Mouse (Mus musculus) heart, postnatal 10 days (tissue): Measurements from ENCODE around the gene Acat3. TPM values are rescaled to one million over a fixed set of nuclear protein-coding genes. Genes with fewer than 3 reads are reported as not detected.
A peak's percentile ranks its signal among the peaks of the same experiment; 100 is the strongest.
"Not testable (repeated sequence)": the region's sequence is repeated elsewhere in the genome, so short reads cannot be mapped to it uniquely, and the experiment has no call there.

ENCODE experiments used
- DNase-seq, 2 experiments: peaks; one replicate each; pipeline ENCODE4 v3.0.0; 2021
- intact Hi-C: fragments of 180-260 bp; cut with DNase I; formaldehyde crosslinking; loops from one replicate; pipeline ENCODE4 v1.15.1; 2025
- total RNA-seq, 2 experiments: library from RNA; stranded (reverse); gene quantifications; 2 replicates each; pipeline ENCODE4 v1.2.3; 2021

Gene Acat3
- total RNA-seq, 2 experiments from 2014 or later: not detected

DNA sequence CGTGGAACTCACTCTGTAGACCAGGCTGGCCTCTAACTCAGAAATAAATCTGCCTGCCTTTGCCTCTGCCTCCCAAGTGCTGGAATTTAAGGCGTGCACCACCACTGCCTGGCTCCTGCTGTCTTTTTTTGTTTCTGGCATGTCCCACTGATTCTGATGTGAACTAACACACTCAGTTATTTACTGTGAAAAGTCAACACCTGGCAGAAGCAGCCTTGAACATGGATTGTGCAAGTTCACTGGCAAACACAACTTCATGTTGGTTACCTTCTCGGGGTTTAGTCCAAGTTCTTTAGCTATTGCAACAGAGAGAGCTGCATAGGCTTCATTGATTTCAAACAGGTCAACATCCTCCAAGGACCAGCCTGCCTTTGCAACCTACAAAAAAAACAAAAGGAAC, 15.4 kb downstream of the Acat3 start:
- intact Hi-C loops: no loop called here
- DNase-seq: no peak

DNA sequence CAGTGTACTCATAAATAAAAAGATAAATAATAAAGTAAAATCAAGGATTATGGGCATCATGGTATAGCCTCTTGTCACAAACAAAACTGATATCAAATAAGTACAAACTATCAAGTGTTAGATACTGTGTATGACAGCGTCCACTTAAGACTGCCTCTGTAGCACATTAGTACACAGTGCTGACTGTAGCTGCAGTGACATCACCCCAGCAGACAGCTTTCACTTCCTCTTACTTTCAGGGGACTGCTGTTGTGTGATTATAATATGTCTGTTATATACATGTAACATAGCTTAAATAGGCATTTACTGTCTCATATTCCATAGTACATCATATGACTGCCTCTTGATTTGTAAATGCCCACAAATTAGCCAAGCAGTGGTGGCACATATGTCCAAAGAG, 19.3 kb downstream of the Acat3 start:
- intact Hi-C loops: no loop called here

DNA sequence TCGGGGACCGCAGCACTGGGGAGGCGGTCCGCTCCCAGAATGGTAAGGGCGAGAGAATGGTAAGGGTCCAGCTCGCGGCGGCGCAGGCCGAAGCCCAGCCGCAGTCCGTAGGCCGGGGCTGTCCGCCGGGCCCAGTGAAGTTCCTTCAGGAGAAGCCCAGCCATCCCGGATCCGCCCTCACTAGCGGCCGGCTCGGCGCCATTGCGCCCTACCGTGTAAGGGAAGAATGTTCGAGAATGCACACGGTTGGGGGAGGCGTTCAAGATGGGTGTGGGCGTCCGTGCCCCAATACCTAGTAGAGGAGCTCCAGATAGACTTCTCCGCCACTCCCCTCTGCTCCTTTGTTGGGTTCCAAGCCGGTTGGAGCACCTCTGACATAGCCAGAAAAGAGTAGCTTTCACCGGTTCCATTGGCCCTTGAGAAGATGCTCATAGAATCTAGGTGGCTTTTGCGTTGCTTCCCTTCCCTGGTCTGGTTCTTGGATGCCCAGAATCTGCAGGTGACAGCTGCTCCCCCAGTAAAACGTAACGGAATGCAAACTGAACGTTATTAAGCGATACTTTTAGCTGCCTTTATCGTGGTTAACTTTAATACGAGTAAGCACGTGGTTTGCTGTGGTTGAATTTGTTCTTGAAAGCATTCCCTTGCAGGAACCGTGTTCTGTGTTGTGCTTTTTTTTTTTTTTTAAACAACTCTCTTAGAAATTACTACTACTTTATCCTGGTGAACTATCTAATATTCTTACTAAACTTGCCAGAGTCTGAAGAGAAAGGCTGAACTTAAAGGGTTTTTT, 23.6 kb downstream of the Acat3 start:
- intact Hi-C loops: loop anchor here (1.0 to 5.0 kb wide), 3 partner anchors 46 to 91 kb away; partner anchors contain the start of genes Acat2 and Wtap
- DNase-seq: no peak

More for the DNA sequence above, 19.3 kb downstream of the Acat3 start:
- no peak for DNase-seq

DNA sequence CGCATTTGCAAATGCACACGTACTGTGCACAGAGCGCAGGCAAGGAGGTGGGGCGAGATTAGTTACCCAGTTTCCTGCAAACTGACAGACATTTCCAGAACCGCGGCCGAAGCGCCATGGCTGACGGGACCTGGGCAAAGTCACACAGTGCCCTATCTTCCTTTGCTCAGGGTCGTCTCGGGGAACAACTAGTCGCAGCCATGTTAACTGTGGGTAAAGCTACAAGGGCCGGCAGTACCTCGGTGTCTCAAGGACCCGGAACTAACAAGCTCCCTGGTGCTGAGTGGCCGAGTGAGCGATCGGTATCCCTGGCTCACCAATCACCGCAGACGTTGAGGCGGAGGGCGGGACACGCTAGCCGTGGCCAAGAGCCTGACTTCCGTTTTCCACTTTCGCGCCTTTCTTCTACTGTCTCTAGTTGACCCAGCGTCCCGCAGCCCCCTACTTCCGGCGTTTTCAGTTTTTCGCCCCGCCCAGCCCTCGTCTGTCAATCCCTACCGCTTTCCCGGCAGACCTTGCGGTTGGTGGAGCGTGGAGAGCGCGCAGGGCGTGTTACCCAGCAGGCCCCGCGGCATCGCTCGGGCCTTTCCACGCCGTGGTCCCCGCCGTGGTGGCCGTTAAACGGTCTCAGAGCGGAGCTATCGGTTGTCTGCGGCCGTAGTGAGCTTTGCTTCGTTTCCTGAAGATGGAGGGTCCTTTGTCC, 24.4 kb downstream of the Acat3 start, which contains the start of gene Mrpl18:
Gene Mrpl18 (minus strand): TSS at position 465 of the 703 bp plus-strand sequence.
- intact Hi-C loops: loop anchor here (1.0 to 5.0 kb wide), 4 partner anchors 35 to 91 kb away; partner anchors contain the start of genes Acat2 and Wtap
- peak; percentile 100 for DNase-seq

DNA sequence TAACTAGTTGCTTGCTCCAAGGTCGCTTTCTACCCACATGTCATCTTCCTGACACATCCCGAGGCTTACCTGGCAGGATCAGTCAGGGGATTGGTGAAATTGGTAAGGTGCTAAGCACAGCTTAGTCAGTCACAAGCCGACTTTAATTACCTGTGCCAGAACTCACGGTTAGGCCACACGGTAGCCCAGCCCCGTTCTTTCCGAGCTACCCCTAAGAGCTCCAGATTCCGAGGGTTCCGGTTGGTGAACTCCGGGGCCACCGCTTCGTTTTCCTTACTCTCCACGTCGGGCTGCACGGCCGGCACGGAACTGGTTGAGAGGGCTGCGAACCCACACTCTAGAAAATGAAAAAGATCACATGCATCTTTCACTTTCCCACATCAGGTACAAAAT, 24.9 kb downstream of the Acat3 start, which contains the start of gene Tcp1:
Gene Tcp1 (plus strand): TSS at position 214 of the 393 bp plus-strand sequence.
- intact Hi-C loops: loop anchor here (2.0 to 5.0 kb wide), 3 partner anchors 35 to 77 kb away; partner anchors contain the start of genes Acat2 and Wtap
- no peak for DNase-seq

DNA sequence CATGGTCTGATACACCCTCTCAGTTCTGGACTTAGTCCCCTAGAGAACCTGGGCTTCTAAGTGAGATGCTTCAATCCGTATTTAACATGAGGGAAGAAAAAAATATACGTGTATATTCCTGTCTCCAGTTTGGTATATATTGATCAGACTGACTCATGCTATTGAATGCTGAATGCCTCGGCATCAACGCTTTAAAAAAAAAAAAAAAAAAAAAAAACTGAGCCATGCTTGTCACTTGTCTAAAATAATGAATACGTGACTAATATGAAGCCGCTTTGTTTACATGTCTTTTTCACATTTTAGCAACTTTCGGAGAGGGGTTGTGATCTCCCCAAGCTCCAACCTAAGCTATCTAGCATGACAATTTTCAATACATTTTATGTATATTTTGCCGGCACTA, 30.0 kb downstream of the Acat3 start:
- no peak for DNase-seq
- intact Hi-C loops: no loop called here

DNA sequence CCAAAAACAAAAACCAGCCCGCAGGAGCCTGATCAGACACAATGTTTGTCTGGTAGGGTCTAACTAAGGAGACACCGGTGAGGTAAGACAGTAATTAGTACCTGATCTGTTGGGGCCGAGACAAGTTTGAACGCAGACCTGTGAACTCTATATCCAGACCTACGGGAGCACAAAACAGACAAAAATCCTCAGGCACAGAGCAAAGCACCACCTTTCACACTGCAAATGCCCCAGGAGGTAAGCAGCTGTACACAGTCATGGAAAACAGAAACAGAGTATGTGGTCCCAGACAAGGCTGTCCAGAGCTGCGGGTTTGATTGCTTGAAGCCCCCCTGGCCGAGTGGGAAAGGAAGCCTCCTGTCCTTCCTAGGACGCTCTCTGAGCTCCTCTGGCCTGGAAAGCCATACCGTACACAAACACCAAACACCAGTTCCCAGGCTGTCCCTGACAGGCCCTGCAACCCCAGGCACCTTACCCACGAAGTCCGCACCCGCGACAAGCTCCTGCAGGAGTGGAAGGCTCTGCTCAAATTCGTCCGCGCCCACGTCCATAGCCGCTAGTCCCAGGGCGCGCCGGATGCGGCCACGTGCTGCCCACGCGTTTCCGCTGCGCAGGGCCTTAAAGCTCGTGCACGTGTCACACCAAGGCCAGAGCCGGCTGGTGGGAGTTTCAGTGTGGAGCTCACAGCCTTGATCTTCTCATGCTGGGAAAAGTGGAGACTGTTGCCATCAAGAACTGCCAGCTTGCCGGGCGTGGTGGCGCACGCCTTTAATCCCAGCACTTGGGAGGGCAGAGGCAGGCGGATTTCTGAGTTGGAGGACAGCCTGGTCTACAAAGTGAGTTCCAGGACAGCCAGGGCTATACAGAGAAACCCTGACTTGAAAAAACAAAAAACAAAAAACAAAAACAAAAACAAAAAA, 30.8 kb downstream of the Acat3 start, which contains the start of gene Pnldc1:
Gene Pnldc1 (minus strand): TSS at position 870 of the 920 bp plus-strand sequence.
- no peak for DNase-seq
- intact Hi-C loops: no loop called here

DNA sequence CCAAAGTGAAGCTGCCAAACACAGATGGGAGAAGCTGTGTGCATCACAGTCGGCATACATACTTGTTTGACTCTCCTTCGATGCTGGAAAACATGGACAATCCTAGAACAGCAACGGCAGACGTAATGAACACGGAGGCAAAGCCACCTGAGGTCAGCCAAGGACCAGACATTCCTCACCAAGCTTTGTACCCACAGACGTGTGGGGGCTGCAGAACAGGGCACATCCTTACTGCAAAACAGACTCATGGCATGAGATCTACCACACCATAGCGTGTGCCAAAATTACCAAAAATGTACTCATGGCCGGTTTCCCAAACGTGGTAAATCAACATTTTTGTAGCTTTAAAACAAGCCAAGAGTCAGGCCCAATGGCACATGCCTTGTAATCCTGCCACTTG, 34.0 kb downstream of the Acat3 start:
- DNase-seq: no peak
- intact Hi-C loops: no loop called here

DNA sequence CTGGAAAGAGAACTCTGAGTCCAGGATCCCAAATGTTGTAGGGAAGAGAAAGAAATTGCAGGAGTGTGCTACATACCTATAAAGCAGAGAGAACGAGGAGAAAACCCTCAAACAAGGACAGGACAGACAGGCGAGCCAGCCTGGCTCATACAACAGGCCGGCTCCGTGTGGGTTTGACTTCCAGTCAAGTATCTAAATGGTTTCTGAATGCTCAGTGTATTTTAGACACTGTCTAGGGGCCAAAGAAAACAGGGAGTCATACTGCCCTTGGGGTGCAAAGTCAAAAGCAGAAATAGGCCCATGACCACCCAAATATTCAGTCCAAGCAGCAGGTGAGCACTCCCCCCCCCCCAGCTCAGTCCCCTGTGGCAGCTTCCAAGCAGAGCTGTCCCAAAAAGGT, 34.6 kb downstream of the Acat3 start:
- DNase-seq: no peak
- intact Hi-C loops: no loop called here

DNA sequence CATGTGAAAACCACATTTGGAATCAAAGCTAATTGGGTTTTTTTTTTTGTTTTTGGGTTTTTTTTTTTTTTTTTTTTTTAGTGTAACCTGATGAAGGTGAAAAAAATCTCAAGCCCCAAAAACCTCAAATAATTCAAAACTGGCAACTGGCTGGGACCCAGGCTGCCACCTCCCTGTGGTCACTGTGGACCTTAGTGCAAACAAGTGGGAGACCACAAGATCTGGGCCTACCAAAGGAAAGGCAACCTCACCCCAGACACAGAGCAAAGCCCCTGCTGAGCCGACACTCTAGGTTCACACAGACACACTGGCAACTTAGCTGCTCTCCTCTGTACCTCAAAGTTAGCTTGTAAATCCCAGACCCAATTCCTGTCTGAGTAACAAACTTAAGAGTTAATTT, 36.1 kb downstream of the Acat3 start:
- intact Hi-C loops: no loop called here
- no peak for DNase-seq

DNA sequence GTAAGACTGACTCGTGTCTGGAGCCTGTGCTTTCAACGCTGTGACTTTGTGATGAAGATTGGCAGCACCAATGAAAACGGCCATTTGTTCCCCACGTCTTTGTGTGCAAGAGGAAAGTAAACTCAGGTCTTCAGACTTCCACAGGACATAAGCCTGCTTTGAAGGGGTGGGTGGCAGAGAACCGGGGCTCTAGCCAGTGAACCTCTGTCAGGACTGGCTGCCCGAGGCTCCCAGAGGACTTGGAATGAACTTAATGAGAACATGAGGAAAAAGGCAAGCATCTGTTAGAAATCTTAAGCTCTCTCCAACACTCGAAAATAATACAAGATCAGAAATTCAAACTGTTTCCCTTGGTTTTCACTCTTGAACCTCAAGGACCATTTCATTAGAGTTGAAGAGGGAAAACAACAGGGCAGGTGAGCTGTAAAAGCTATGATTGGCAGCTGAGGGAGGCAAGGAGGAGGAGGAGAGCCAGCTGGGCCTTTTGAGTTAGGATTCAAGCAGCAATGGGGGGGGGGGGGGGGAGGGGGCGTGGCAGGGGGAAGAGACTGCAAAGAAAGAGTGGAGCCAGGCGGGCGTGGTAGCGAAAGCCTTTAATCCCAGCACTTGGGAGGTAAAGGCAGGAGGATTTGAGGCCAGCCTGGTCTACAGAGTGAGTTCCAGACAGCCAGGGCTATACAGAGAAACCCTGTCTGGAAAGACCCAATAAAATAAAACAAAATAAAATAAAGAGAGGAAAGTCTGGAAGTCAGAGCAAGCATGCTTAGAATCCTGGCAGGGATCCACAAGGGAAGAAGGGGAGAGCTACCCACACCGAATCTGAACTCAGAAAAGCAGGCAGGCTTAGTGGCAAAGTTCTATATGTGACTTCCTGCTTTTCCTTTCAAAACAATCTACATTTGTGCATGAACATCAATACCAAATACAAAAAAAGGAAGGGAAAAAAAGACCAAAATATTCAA, 36.7 kb downstream of the Acat3 start:
- intact Hi-C loops: no loop called here
- DNase-seq: no peak

DNA sequence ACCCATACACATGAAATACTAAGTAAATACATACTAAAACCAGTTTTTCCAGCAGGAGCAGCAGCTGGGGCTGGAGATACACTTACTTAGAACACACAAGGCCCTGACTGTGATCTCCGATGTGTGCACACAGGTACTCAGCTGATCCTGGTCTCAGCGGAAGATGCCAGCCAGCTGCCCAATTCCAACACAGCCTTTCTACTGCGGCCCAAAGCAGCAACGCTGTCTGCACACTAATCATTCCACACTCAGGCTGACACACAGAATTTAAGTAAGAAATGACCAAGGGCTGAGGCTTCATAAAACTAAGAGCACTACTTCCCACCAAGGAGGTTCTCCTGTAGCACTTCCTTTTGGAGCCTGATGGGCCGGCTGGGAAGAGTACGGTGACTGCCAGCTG, 38.1 kb downstream of the Acat3 start:
- intact Hi-C loops: no loop called here
- no peak for DNase-seq

DNA sequence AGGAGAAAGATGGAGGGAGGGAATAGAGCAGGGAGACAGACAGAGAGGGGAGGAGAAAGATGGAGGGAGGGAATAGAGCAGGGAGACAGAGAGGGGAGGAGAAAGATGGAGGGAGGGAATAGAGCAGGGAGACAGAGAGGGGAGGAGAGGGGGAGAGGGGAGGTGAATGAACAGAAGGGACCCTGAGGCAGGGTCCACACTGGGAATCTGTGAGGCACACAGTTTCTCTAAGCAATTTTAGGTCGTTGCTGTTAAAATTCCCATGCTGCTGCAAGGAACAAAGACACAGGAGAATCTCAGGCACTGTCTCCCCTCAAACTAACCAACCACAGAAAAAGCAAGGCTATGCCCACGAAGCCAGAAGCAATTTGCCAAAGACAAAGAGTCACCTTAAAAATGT, 41.8 kb downstream of the Acat3 start:
- intact Hi-C loops, DNase-seq: not testable (repeated sequence)

DNA sequence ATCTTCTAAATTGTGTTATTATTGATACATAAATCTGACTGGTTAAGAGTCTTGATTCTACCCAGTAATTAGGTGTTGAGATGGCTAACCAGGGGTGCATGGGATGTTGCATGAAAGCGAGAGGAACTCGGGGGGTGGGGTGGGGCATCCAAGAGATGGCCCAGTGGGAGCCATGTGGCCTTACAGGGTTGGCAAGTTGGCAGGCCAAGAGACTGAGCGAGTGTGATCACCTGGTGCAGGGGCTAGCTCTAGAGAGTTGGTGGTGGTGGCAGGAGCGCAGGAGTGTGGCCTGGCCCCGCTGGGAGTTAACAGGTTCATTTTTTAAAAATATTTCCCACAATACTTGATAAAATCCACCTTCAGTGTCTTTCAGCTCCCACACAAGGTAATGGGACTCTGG, 42.7 kb downstream of the Acat3 start:
- intact Hi-C loops: no loop called here
- no peak for DNase-seq

DNA sequence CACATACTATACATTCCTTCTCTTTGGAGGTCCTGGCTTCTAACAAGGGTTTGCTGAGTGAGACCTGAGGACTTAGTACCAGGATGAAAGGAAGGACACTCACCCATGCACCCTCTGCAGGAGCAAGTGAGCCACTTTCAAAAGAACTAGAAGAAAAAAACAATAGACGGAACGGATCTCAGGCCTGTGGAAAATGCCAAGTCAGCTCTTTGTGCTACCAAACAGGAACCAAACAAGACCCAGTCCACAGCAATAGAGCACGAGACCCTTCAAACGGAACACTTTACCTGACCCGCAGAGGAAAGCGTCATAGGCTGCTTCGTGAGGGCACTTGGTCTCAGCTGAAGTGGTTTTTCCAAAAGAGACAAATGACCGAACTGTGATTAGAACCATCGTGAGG, 48.4 kb downstream of the Acat3 start:
- no peak for DNase-seq
- intact Hi-C loops: no loop called here

DNA sequence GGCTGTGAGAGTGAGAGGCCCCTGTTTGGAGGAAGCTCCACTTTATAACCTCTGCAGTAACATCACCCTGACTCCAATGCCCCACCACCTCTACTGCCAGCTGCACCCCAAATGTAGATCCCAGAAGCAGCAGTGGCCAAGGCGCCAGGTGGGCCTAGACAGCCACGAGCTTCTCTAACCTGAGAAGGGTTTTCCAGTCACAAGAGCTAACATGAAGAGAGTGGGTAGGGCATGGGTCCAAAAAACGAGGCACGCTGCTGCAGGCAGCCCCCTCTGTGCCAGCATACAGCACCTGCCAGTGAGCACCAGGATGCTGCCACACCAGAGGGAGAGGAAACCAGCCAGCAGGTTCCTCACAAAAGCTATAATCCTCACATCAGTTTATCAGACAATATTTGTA, 49.3 kb downstream of the Acat3 start:
- intact Hi-C loops: no loop called here

DNA sequence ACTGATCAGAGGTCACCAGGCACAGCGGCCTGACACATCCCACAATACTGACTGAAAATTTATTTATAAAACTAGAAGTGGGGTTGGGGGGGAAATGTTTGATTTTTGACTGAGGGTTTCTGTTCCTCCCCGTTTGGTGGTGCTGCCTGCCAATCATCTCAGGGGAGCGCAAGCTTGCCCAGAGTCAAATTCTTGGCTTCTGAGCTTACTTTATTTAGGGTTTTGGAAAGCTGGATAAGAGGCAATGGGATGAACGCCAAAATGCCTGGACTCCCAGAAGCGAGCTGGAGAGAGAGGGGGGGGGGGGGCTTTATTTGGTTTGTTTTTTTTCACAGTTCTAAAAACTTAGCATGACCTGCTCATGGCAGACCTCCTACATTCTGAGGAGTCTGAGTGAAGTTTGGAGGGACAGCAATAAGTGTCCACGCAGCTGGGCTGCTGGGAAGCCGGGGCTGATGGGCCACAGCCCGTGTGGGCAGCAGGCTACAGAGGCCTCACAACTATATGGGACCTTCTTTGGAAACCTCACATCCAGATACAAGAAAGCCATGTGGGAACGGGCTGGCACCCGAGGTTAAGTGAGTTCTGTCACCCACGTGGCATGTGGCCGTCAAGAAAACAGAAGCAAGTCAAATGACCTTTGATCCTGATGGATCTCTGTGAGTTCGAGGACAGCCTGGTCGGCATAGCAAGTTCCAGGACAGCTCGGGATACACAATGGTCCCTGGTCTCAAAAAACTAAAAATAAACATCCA, 53.2 kb downstream of the Acat3 start:
- peak; percentile 75 to 79 for DNase-seq
- intact Hi-C loops: no loop called here

More for the DNA sequence above, 49.3 kb downstream of the Acat3 start:
- DNase-seq: no peak

DNA sequence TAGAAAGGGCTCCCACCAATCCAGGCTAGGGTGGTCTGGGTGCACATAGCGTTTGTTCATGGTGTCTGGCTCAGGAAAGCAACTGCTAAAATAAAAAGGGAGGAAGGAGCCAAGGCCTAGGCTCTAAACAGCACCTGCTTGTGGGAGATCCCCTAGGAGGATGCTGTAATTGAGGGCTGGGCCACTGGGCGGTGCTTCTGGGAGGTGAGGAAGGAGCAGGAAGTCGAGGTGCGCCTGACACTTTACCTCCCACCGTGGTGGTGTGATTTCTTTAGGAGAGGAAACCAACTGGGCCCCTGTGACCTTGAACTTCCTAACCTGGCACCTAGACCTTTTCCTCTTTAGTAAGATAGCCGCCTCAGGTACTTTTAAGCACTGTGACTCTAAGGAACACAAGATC, 53.8 kb downstream of the Acat3 start:
- DNase-seq: peak; percentile 18 to 41
- intact Hi-C loops: no loop called here

DNA sequence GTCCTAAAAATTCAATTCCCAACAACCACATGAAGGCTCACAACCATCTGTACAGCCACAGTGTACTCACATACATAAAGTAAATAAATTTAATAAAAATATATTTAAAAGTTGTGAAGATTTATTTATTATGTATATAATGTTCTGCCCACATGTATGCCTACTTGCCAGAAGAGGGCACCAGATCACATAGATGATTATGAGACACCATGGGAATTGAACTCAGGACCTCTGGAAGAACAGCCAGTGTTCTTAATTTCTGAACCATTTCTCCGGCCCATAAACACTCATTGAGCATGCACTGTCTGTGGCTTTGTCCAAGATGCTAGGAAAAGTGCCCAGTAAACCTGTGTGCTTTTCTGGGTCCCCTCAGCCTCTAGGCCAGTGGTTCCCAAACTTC, 59.2 kb downstream of the Acat3 start:
- intact Hi-C loops: loop anchor here (2.0 to 5.0 kb wide), 2 partner anchors 34 to 131 kb away; partner anchors contain the start of gene Tcp1
- DNase-seq: no peak
